Mouse (Mus musculus): ENCODE measurements around the gene Aprt. TPM values are rescaled to one million over a fixed set of nuclear protein-coding genes. Genes with fewer than 3 reads are reported as not detected.
A peak's percentile ranks its signal among the peaks of the same experiment; 100 is the strongest.
"Not testable (repeated sequence)": the region's sequence is repeated elsewhere in the genome, so short reads cannot be mapped to it uniquely, and the experiment has no call there.

The Aprt gene
- total RNA-seq, 2 experiments from 2014 or later: 41.4 to 45.2 TPM

GRCm38 (mm10) chr8:122586749-122587148, 10.0 kb upstream of the Aprt start:
- no peak for DNase-seq

GRCm38 (mm10) chr8:122586171-122586570, 9.5 kb upstream of the Aprt start:
- no peak for DNase-seq

GRCm38 (mm10) chr8:122585411-122585891, 8.7 kb upstream of the Aprt start:
- no peak for DNase-seq

GRCm38 (mm10) chr8:122584981-122585380, 8.3 kb upstream of the Aprt start:
- no peak for DNase-seq

- DNase-seq: no peak
Observed at GRCm38 (mm10) chr8:122580926-122581325, 4.2 kb upstream of the Aprt start.

- DNase-seq: no peak
Observed at GRCm38 (mm10) chr8:122579196-122579595, 2.5 kb upstream of the Aprt start.

GRCm38 (mm10) chr8:122577116-122577515, 407 bp upstream of the Aprt start:
- DNase-seq: no peak

GRCm38 (mm10) chr8:122575735-122576647, 718 bp downstream of the Aprt start:
- DNase-seq: no peak

GRCm38 (mm10) chr8:122575286-122575685, 1.4 kb downstream of the Aprt start:
- no peak for DNase-seq

- no peak for DNase-seq
Observed at GRCm38 (mm10) chr8:122574667-122575251, 1.9 kb downstream of the Aprt start.

- no peak for DNase-seq
Observed at GRCm38 (mm10) chr8:122574264-122574663, 2.4 kb downstream of the Aprt start.

- DNase-seq: no peak
Observed at GRCm38 (mm10) chr8:122573577-122573976, 3.1 kb downstream of the Aprt start.

GRCm38 (mm10) chr8:122573176-122573575, 3.5 kb downstream of the Aprt start:
- DNase-seq: not testable (repeated sequence)

GRCm38 (mm10) chr8:122572751-122573150, 4.0 kb downstream of the Aprt start:
- DNase-seq: no peak

- DNase-seq: no peak
Observed at GRCm38 (mm10) chr8:122571750-122572267, 4.9 kb downstream of the Aprt start.

GRCm38 (mm10) chr8:122571153-122571552, 5.6 kb downstream of the Aprt start:
- DNase-seq: no peak

GRCm38 (mm10) chr8:122569996-122570395, 6.7 kb downstream of the Aprt start:
- no peak for DNase-seq

GRCm38 (mm10) chr8:122569329-122569728, 7.4 kb downstream of the Aprt start:
- no peak for DNase-seq

GRCm38 (mm10) chr8:122568881-122569309, 7.8 kb downstream of the Aprt start:
- no peak for DNase-seq

- DNase-seq: no peak
Observed at GRCm38 (mm10) chr8:122568109-122568504, 8.6 kb downstream of the Aprt start.

GRCm38 (mm10) chr8:122567361-122568108, 9.2 kb downstream of the Aprt start, which contains the start of gene Cdt1:
Cdt1 (plus strand) TSS chr8:122568015.
- DNase-seq: peak; percentile 93

- no peak for DNase-seq
Observed at GRCm38 (mm10) chr8:122566766-122567165, 9.9 kb downstream of the Aprt start.
